Mouse (Mus musculus): Measurements from ENCODE around the gene Dnmt3c. TPM values are rescaled to one million over a fixed set of nuclear protein-coding genes. Genes with fewer than 3 reads are reported as not detected.
"Not testable (repeated sequence)": the region's sequence is repeated elsewhere in the genome, so short reads cannot be mapped to it uniquely, and the experiment has no call there.

Gene Dnmt3c
- polyA plus RNA-seq, 1 experiment, result not detected

GRCm38 (mm10) chr2:153679959-153680358, 16.5 kb upstream of the Dnmt3c start:
- TF ChIP-seq CTCF (conservative IDR thresholded peaks at IDR 0.05; ENCODE audit: insufficient read depth, insufficient read length, low read depth, low read length) (no peak), POLR2A (IDR thresholded peaks at IDR 0.05; ENCODE audit: low read depth, low read length) (no peak)
- Histone ChIP-seq H3K4me3 (ENCODE audit: insufficient read depth, low read depth, low read length) (no peak overlapping the region), H3K4me1 (ENCODE audit: control insufficient read depth, insufficient read depth, low read length) (no peaks in the 10 kb centered on the region), H3K36me3 (ENCODE audit: control insufficient read depth, insufficient read depth, low read length) (no peaks in the 10 kb centered on the region), H3K27me3 (replicated peaks; ENCODE audit: control insufficient read depth, insufficient read depth, low read length) (no peaks in the 10 kb centered on the region), H3K27ac (ENCODE audit: insufficient read depth, low read depth, low read length) (no peak overlapping the region)
- WGBS, result 98% methylated on average over 1 of the region's 1 CpGs
- no peak for DNase-seq

GRCm38 (mm10) chr2:153693413-153693812, 3.0 kb upstream of the Dnmt3c start:
- not testable (repeated sequence) for H3K27ac ChIP-seq (ENCODE audit: insufficient read depth, low read depth, low read length); DNase-seq; H3K36me3 ChIP-seq (ENCODE audit: control insufficient read depth, insufficient read depth, low read length); H3K4me3 ChIP-seq (ENCODE audit: insufficient read depth, low read depth, low read length); H3K4me1 ChIP-seq (ENCODE audit: control insufficient read depth, insufficient read depth, low read length); H3K27me3 ChIP-seq (replicated peaks; ENCODE audit: control insufficient read depth, insufficient read depth, low read length)
- 36% methylated on average over 7 of the region's 7 CpGs for WGBS

DNA sequence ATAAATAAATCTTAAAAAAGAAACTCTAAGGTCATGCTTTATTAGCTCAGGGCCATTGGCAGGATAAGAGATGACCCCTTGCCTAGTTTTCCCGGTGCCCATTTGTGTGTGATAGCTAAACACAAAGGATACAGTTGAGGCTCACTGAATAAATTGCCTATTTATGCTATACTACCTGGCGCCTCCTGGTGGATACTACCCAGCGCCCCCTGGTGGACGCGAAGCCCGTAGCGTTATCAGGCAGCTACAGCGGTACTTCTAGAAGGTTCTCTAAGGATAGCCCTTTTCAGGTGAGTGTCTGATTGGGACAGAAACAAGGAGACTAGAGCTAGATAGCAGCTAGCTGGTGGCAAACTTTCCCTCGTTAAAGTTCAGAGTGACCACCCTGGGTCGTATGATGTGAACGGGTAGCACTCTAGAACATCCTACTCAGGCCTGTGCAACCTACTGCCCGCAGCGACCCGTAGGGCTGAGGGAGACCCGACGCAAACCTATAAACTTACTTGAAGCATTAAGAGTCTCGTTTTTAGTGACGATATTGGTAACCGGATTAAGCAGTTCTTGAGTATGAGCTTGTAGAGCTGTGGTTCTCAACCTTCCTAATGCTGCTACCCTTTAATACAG, 1.9 kb upstream of the Dnmt3c start:
- WGBS, result 67% methylated on average over 19 of the region's 19 CpGs
- Histone ChIP-seq H3K4me3 (ENCODE audit: insufficient read depth, low read depth, low read length) (no peak overlapping the region), H3K4me1 (ENCODE audit: control insufficient read depth, insufficient read depth, low read length) (peaks cover 3% of the 10 kb centered on the region; the same call in 1 of the 2 replicates), H3K36me3 (ENCODE audit: control insufficient read depth, insufficient read depth, low read length) (no peaks in the 10 kb centered on the region), H3K27me3 (replicated peaks; ENCODE audit: control insufficient read depth, insufficient read depth, low read length) (no peaks in the 10 kb centered on the region), H3K27ac (ENCODE audit: insufficient read depth, low read depth, low read length) (no peak overlapping the region)
- peak; percentile 24 for DNase-seq
- TF ChIP-seq POLR2A (IDR thresholded peaks at IDR 0.05; ENCODE audit: low read depth, low read length) (no peak), CTCF (conservative IDR thresholded peaks at IDR 0.05; ENCODE audit: insufficient read depth, insufficient read length, low read depth, low read length) (peak; percentile 65)

DNA sequence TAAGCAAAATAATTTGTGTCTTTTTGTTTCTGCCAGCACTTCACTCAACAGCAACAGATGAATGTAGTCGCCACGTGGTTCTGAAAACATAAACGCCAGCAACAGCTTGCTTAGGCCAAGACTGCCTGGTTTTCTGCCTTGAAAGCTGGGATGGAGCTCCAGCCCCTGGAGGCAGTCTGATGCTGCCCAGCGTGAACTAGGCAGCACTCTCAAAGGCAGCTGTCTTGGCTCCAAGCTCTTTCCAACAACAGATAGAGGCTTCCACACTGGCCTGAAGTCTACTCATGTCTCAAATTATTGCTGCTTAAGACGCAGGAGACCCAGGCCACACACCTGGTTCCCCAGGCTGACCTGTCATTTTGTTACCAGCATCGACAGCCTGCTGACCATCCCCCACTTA, 6.9 kb downstream of the Dnmt3c start:
- DNase-seq, result no peak
- Histone ChIP-seq H3K27me3 (replicated peaks; ENCODE audit: control insufficient read depth, insufficient read depth, low read length) (no peaks in the 10 kb centered on the region), H3K27ac (ENCODE audit: insufficient read depth, low read depth, low read length) (no peak overlapping the region), H3K4me1 (ENCODE audit: control insufficient read depth, insufficient read depth, low read length) (no peaks in the 10 kb centered on the region), H3K36me3 (ENCODE audit: control insufficient read depth, insufficient read depth, low read length) (no peaks in the 10 kb centered on the region), H3K4me3 (ENCODE audit: insufficient read depth, low read depth, low read length) (no peak overlapping the region)
- TF ChIP-seq POLR2A (IDR thresholded peaks at IDR 0.05; ENCODE audit: low read depth, low read length) (no peak), CTCF (conservative IDR thresholded peaks at IDR 0.05; ENCODE audit: insufficient read depth, insufficient read length, low read depth, low read length) (no peak)
- 60% methylated on average over 6 of the region's 6 CpGs for WGBS

DNA sequence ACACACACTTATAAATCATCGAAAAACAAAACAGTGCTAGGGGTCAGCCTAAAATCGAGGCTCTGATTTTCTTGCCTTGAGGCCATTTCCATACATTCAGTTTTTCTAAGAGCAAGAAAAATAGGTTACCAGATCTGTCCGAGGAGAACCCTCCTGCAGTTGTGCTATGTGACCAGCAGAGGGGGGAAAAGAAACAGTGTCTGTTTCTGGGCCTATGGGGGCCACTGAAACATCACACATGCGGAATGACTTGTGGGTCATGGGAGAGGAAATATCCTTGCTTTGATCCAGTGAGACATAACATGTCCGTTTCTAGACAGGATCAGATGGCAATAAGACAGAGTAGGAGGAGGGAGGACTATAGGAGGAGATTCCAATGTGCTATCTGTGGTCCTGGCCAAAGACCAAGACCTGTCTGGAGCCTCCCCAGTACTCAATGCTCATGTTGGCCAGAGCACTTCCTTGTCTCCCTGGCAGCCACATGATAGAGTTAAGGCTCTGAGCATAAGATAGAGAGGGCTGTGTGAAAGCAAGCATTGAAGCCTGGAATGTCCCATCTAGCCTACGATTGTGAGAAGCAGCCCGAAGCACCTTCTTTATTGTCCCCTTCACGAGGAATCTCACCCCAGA, 14.4 kb downstream of the Dnmt3c start:
- Histone ChIP-seq H3K4me1 (ENCODE audit: control insufficient read depth, insufficient read depth, low read length) (no peaks in the 10 kb centered on the region), H3K27ac (ENCODE audit: insufficient read depth, low read depth, low read length) (no peak overlapping the region), H3K4me3 (ENCODE audit: insufficient read depth, low read depth, low read length) (no peak overlapping the region), H3K27me3 (replicated peaks; ENCODE audit: control insufficient read depth, insufficient read depth, low read length) (no peaks in the 10 kb centered on the region), H3K36me3 (ENCODE audit: control insufficient read depth, insufficient read depth, low read length) (no peaks in the 10 kb centered on the region)
- 42% methylated on average over 8 of the region's 8 CpGs for WGBS
- peak; percentile 23 for DNase-seq
- TF ChIP-seq CTCF (conservative IDR thresholded peaks at IDR 0.05; ENCODE audit: insufficient read depth, insufficient read length, low read depth, low read length) (peak; percentile 63), POLR2A (IDR thresholded peaks at IDR 0.05; ENCODE audit: low read depth, low read length) (no peak)

DNA sequence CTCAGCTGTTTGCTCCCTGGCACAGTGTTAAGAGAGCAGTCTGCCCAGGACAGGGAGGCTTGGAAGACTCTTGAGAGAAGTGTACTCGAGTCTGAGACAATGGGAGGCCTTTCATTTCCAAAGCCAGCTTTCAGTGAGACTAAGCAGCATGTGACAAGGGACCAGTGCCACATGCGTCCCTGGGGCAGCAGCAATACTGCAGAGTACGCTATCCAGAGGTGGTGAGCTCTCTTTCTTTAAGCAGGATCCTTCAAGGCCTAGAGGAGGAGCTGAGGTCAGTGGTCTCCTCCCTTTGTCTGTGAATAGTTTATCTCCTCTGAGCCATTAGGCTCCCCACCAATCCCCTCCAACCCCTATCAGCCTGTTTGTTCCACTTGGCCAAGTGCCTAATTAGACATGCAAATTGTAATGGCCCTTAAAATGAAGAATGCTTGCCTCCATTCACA, 16.2 kb downstream of the Dnmt3c start:
- Histone ChIP-seq H3K4me1 (ENCODE audit: control insufficient read depth, insufficient read depth, low read length) (no peaks in the 10 kb centered on the region), H3K4me3 (ENCODE audit: insufficient read depth, low read depth, low read length) (no peak overlapping the region), H3K36me3 (ENCODE audit: control insufficient read depth, insufficient read depth, low read length) (no peaks in the 10 kb centered on the region), H3K27me3 (replicated peaks; ENCODE audit: control insufficient read depth, insufficient read depth, low read length) (no peaks in the 10 kb centered on the region), H3K27ac (ENCODE audit: insufficient read depth, low read depth, low read length) (no peak overlapping the region)
- DNase-seq, result no peak
- no peak for TF ChIP-seq CTCF (conservative IDR thresholded peaks at IDR 0.05; ENCODE audit: insufficient read depth, insufficient read length, low read depth, low read length)
- TF ChIP-seq POLR2A (IDR thresholded peaks at IDR 0.05; ENCODE audit: low read depth, low read length), result no peak
- 75% methylated on average over 3 of the region's 3 CpGs for WGBS

- H3K27ac ChIP-seq (ENCODE audit: insufficient read depth, low read depth, low read length), result no peak overlapping the region
- WGBS, result 38% methylated on average over 4 of the region's 4 CpGs
- H3K27me3 ChIP-seq (replicated peaks; ENCODE audit: control insufficient read depth, insufficient read depth, low read length), result no peaks in the 10 kb centered on the region
- H3K4me3 ChIP-seq (ENCODE audit: insufficient read depth, low read depth, low read length), result no peak overlapping the region
- H3K36me3 ChIP-seq (ENCODE audit: control insufficient read depth, insufficient read depth, low read length), result no peaks in the 10 kb centered on the region
- no peaks in the 10 kb centered on the region for H3K4me1 ChIP-seq (ENCODE audit: control insufficient read depth, insufficient read depth, low read length)
- TF ChIP-seq CTCF (conservative IDR thresholded peaks at IDR 0.05; ENCODE audit: insufficient read depth, insufficient read length, low read depth, low read length), result no peak
- no peak for TF ChIP-seq POLR2A (IDR thresholded peaks at IDR 0.05; ENCODE audit: low read depth, low read length)
- peak; percentile 14 for DNase-seq
Observed at GRCm38 (mm10) chr2:153713227-153713626, 16.8 kb downstream of the Dnmt3c start.

DNA sequence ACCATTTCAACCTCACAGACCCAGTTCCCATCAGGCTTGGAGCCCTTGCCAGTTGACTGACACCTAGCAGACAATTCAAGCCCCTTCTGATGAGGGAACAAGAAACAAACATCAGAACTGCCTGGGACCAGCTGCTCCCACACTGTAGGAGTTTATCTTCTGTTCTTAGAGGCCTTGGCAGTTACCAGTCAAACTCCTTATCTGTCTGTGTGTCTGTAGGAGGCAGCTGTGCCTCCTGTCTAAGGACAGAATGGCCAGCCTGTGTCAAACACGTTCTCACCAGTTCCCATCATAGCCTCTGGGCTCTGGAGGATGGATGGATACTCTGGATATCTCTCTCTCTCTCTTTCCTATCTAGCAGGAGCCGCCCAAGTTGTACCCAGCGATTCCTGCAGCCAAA, 21.4 kb downstream of the Dnmt3c start:
- DNase-seq; H3K36me3 ChIP-seq (ENCODE audit: control insufficient read depth, insufficient read depth, low read length); H3K27me3 ChIP-seq (replicated peaks; ENCODE audit: control insufficient read depth, insufficient read depth, low read length); H3K27ac ChIP-seq (ENCODE audit: insufficient read depth, low read depth, low read length); H3K4me3 ChIP-seq (ENCODE audit: insufficient read depth, low read depth, low read length); H3K4me1 ChIP-seq (ENCODE audit: control insufficient read depth, insufficient read depth, low read length): not testable (repeated sequence)
- 76% methylated on average over 3 of the region's 3 CpGs for WGBS
